Mouse (Mus musculus) hindbrain, postnatal 0 days (tissue): ENCODE results near the gene Epas1. TPM values are rescaled to one million over a fixed set of nuclear protein-coding genes. Genes with fewer than 3 reads are reported as not detected.

Experiments used
- ATAC-seq: fragments of 200-750 bp; cut with Nextera tagmentation; 2 replicates; pipeline ENCODE4 v1.8.0; 2017; ENCODE audit warnings: mild to moderate bottlenecking, moderate TSS enrichment, moderate library complexity
- DNase-seq: peaks from one replicate; pipeline ENCODE4 v3.0.0-alpha.2; 2015; ENCODE audit warnings: low spot score
- H3K27ac ChIP-seq: fragments of 300-500 bp; sonication (generic); 2 replicates; pipeline ENCODE4 v1.5.1; 2014; ENCODE audit warnings: mild to moderate bottlenecking
- H3K27me3 ChIP-seq: fragments of 300-500 bp; sonication (generic); 2 replicates; pipeline ENCODE4 v1.6.1; 2014; ENCODE audit warnings: low read length, mixed read lengths; ENCODE audit not compliant: insufficient read depth
- H3K36me3 ChIP-seq: fragments of 300-500 bp; sonication (generic); 2 replicates; pipeline ENCODE4 v1.6.1; 2014; ENCODE audit warnings: low read length, mixed read lengths; ENCODE audit not compliant: insufficient read depth
- H3K4me1 ChIP-seq: fragments of 300-500 bp; sonication (generic); 2 replicates; pipeline ENCODE4 v1.6.1; 2014; ENCODE audit warnings: antibody characterized with exemption, low read length, mixed read lengths; ENCODE audit not compliant: insufficient read depth
- H3K4me2 ChIP-seq: fragments of 300-500 bp; sonication (generic); 2 replicates; pipeline ENCODE4 v1.6.1; 2014; ENCODE audit warnings: low read depth, mild to moderate bottlenecking, low read length, moderate library complexity, mixed read lengths
- H3K4me3 ChIP-seq: fragments of 300-500 bp; sonication (generic); 2 replicates; pipeline ENCODE4 v1.5.1; 2014; ENCODE audit warnings: low read length
- H3K9ac ChIP-seq: fragments of 300-500 bp; sonication (generic); replicated peaks from 2 replicates; pipeline ENCODE4 v1.6.1; 2014; ENCODE audit warnings: mild to moderate bottlenecking, low read length, moderate library complexity, mixed read lengths
- H3K9me3 ChIP-seq: fragments of 300-500 bp; sonication (generic); 2 replicates; pipeline ENCODE4 v1.6.1; 2016; ENCODE audit warnings: low read length, mixed read lengths
- CTCF ChIP-seq: IDR thresholded peaks from 2 replicates; pipeline ENCODE4 v1.5.1; 2016; ENCODE audit warnings: antibody characterized with exemption, control low read depth, low read depth
- WGBS: fragments of 180-500 bp; shearing (Covaris S2); extraction: QIAGEN DNeasy Blood & Tissue Kit; methylation state at CpG from one replicate; pipeline ENCODE4 v1.1.7; 2014; 5-methylcytosine and 5-hydroxymethylcytosine counted together
- polyA plus RNA-seq: library from polyadenylated mRNA; unstranded; fragments of >200 nt; fragmentation: Nextera tagmentation; extraction: Ambion mirVana; gene quantifications from 2 replicates; pipeline ENCODE4 v1.2.1, GENCODE M21; 2015
- total RNA-seq: library from RNA; depleted of rRNA; stranded (reverse); fragments of >200 nt; gene quantifications from 2 replicates; pipeline ENCODE4 v1.2.3, GENCODE M21; 2014; rRNA removed

The Epas1 gene
- total and polyA plus RNA-seq, 2 experiments from 2014 or later, result 5.6 to 16.7 TPM

- TF ChIP-seq CTCF, result no peak
- no peak for DNase-seq
- Histone ChIP-seq H3K9ac (no peak overlapping the region), H3K4me2 (no peak overlapping the region), H3K27me3 (peaks cover 3% of the 10 kb centered on the region; the same call in 1 of the 2 replicates), H3K4me1 (no peaks in the 10 kb centered on the region), H3K9me3 (no peaks in the 10 kb centered on the region), H3K36me3 (no peaks in the 10 kb centered on the region), H3K27ac (no peak overlapping the region), H3K4me3 (no peak overlapping the region)
- WGBS, result 83% methylated on average over 6 of the region's 6 CpGs
- ATAC-seq, result no peak
Observed at GRCm38 (mm10) chr17:86872643-86873042, 119.1 kb downstream of the Epas1 start.

GRCm38 (mm10) chr17:86876940-86877339 lies 123.4 kb downstream of the Epas1 start:
- Histone ChIP-seq H3K4me3 (no peak overlapping the region), H3K4me2 (no peak overlapping the region), H3K9me3 (no peaks in the 10 kb centered on the region), H3K36me3 (no peaks in the 10 kb centered on the region), H3K27me3 (peaks cover 3% of the 10 kb centered on the region; the same call in 1 of the 2 replicates), H3K4me1 (no peaks in the 10 kb centered on the region), H3K9ac (no peak overlapping the region), H3K27ac (no peak overlapping the region)
- ATAC-seq (no peak), DNase-seq (no peak)
- 90% methylated on average over 9 of the region's 9 CpGs for WGBS
- TF ChIP-seq CTCF, result no peak

- H3K9ac ChIP-seq, result no peak overlapping the region
- H3K9me3 ChIP-seq, result no peaks in the 10 kb centered on the region
- ATAC-seq (no peak), DNase-seq (no peak)
- WGBS, result 86% methylated on average over 2 of the region's 2 CpGs
- no peaks in the 10 kb centered on the region for H3K4me1 ChIP-seq
- H3K36me3 ChIP-seq, result no peaks in the 10 kb centered on the region
- no peak for TF ChIP-seq CTCF
- no peak overlapping the region for H3K27ac ChIP-seq
- no peak overlapping the region for H3K4me2 ChIP-seq
- no peak overlapping the region for H3K4me3 ChIP-seq
- H3K27me3 ChIP-seq, result peaks cover 3% of the 10 kb centered on the region; the same call in 1 of the 2 replicates
Observed at GRCm38 (mm10) chr17:86877747-86878146, 124.2 kb downstream of the Epas1 start.

DNA sequence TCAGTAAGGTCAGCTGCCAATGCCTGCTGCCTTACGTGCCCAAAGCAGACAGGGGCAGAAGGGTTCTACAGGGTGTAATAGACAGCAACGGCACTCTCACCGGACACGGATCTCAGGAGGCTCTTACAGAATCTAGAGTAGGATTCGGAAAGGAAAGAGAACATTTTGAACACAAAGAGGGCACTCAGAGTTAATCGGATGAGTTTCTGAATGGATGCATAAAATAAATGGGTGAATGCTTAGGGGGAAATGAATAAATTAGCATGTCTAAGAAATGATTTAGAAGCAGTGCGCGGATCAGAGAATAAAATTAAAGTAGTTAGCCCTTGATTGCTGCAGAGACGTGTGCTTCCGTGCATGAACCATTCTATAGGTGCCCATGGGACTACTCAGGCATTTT lies 126.6 kb downstream of the Epas1 start:
- no peak for DNase-seq

GRCm38 (mm10) chr17:86880461-86881044 lies 127.1 kb downstream of the Epas1 start:
- Histone ChIP-seq H3K4me3 (no peak overlapping the region), H3K4me2 (no peak overlapping the region), H3K27me3 (0 out of 2 replicates have a peak, but pooled peaks cover 1% of the 10 kb centered on the region), H3K9me3 (no peaks in the 10 kb centered on the region), H3K27ac (no peak overlapping the region), H3K9ac (no peak overlapping the region), H3K36me3 (no peaks in the 10 kb centered on the region), H3K4me1 (no peaks in the 10 kb centered on the region)
- no peak for TF ChIP-seq CTCF
- DNase-seq (no peak), ATAC-seq (no peak)
- 81% methylated on average over 4 of the region's 4 CpGs for WGBS

More for the DNA sequence above, 126.6 kb downstream of the Epas1 start:
- 36% methylated on average over 10 of the region's 10 CpGs for WGBS
- H3K9me3 ChIP-seq, result no peaks in the 10 kb centered on the region
- H3K27ac ChIP-seq, result no peak overlapping the region
- no peak overlapping the region for H3K4me2 ChIP-seq
- peaks cover 3% of the 10 kb centered on the region; the same call in 1 of the 2 replicates for H3K27me3 ChIP-seq
- H3K4me1 ChIP-seq, result no peaks in the 10 kb centered on the region
- no peak for TF ChIP-seq CTCF
- no peak for ATAC-seq
- H3K4me3 ChIP-seq, result no peak overlapping the region
- no peaks in the 10 kb centered on the region for H3K36me3 ChIP-seq
- H3K9ac ChIP-seq, result no peak overlapping the region

Other genes with a start within 250 kb of the Epas1 start
- gene Gm10309, start 248.5 kb upstream of the Epas1 start, total RNA-seq, result not detected in 2 replicates
- gene Gm10309, start 248.5 kb upstream of the Epas1 start, polyA plus RNA-seq, result 0.14 and 0.30 TPM in 2 replicates
- not detected in 2 replicates for gene Tmem247, start 163.6 kb downstream of the Epas1 start, total RNA-seq
- not detected in 2 replicates for gene Tmem247, start 163.6 kb downstream of the Epas1 start, polyA plus RNA-seq
- not detected in 2 replicates for gene Atp6v1e2, start 194.2 kb downstream of the Epas1 start, total RNA-seq
- gene Atp6v1e2, start 194.2 kb downstream of the Epas1 start, polyA plus RNA-seq, result 0.24 TPM in 1 of 2 replicates, not detected in the other
- gene Rhoq, start 209.4 kb downstream of the Epas1 start, total RNA-seq, result 24.1 and 51.7 TPM in 2 replicates
- 5.9 and 6.7 TPM in 2 replicates for gene Rhoq, start 209.4 kb downstream of the Epas1 start, polyA plus RNA-seq